Mouse (Mus musculus): ENCODE data around the gene Actr3.
"Not testable (repeated sequence)": the region's sequence is repeated elsewhere in the genome, so short reads cannot be mapped to it uniquely, and the experiment has no call there.

Gene Actr3

GRCm38 (mm10) chr1:125438826-125439225 lies 3.3 kb upstream of the Actr3 start:
- no peak for ATAC-seq (ENCODE audit: low TSS enrichment)

GRCm38 (mm10) chr1:125437927-125438326 lies 2.4 kb upstream of the Actr3 start:
- no peak for ATAC-seq (ENCODE audit: low TSS enrichment)

GRCm38 (mm10) chr1:125437161-125437560 lies 1.6 kb upstream of the Actr3 start:
- no peak for ATAC-seq (ENCODE audit: low TSS enrichment)

GRCm38 (mm10) chr1:125435018-125435368 lies 534 bp downstream of the Actr3 start:
- peak; percentile 22 for ATAC-seq (ENCODE audit: low TSS enrichment)

- peak; percentile 11; the same call in 1 of the 2 replicates for ATAC-seq (ENCODE audit: low TSS enrichment)
Measured at GRCm38 (mm10) chr1:125434485-125435001, 984 bp downstream of the Actr3 start.

GRCm38 (mm10) chr1:125431286-125431685 lies 4.2 kb downstream of the Actr3 start:
- no peak for ATAC-seq (ENCODE audit: low TSS enrichment)

- ATAC-seq (ENCODE audit: low TSS enrichment): no peak
Measured at GRCm38 (mm10) chr1:125430737-125431136, 4.8 kb downstream of the Actr3 start.

GRCm38 (mm10) chr1:125429984-125430383 lies 5.5 kb downstream of the Actr3 start:
- ATAC-seq (ENCODE audit: low TSS enrichment): no peak

- peak; percentile 23; the same call in 1 of the 2 replicates for ATAC-seq (ENCODE audit: low TSS enrichment)
Measured at GRCm38 (mm10) chr1:125428315-125428714, 7.2 kb downstream of the Actr3 start.

- no peak for ATAC-seq (ENCODE audit: low TSS enrichment)
Measured at GRCm38 (mm10) chr1:125426387-125427045, 9.0 kb downstream of the Actr3 start.

GRCm38 (mm10) chr1:125419906-125420305 lies 15.6 kb downstream of the Actr3 start:
- no peak for ATAC-seq (ENCODE audit: low TSS enrichment)

- ATAC-seq (ENCODE audit: low TSS enrichment): no peak
Measured at GRCm38 (mm10) chr1:125418732-125419131, 16.8 kb downstream of the Actr3 start.

- ATAC-seq (ENCODE audit: low TSS enrichment): no peak
Measured at GRCm38 (mm10) chr1:125407220-125407619, 28.3 kb downstream of the Actr3 start.

GRCm38 (mm10) chr1:125395391-125395790 lies 40.1 kb downstream of the Actr3 start:
- no peak for ATAC-seq (ENCODE audit: low TSS enrichment)

- ATAC-seq (ENCODE audit: low TSS enrichment): not testable (repeated sequence)
Measured at GRCm38 (mm10) chr1:125393324-125393723, 42.2 kb downstream of the Actr3 start.

- not testable (repeated sequence) for ATAC-seq (ENCODE audit: low TSS enrichment)
Measured at GRCm38 (mm10) chr1:125390065-125390754, 45.3 kb downstream of the Actr3 start.

GRCm38 (mm10) chr1:125389634-125390033 lies 45.9 kb downstream of the Actr3 start:
- ATAC-seq (ENCODE audit: low TSS enrichment): not testable (repeated sequence)

GRCm38 (mm10) chr1:125388370-125388769 lies 47.2 kb downstream of the Actr3 start:
- no peak for ATAC-seq (ENCODE audit: low TSS enrichment)

- peak; percentile 78; the same call in 1 of the 2 replicates for ATAC-seq (ENCODE audit: low TSS enrichment)
Measured at GRCm38 (mm10) chr1:125386217-125386616, 49.3 kb downstream of the Actr3 start.

- ATAC-seq (ENCODE audit: low TSS enrichment): no peak
Measured at GRCm38 (mm10) chr1:125382622-125383021, 52.9 kb downstream of the Actr3 start.

GRCm38 (mm10) chr1:125378889-125379288 lies 56.6 kb downstream of the Actr3 start:
- ATAC-seq (ENCODE audit: low TSS enrichment): peak; percentile 27

GRCm38 (mm10) chr1:125372855-125373254 lies 62.7 kb downstream of the Actr3 start:
- peak; percentile 91 for ATAC-seq (ENCODE audit: low TSS enrichment)

GRCm38 (mm10) chr1:125370779-125371178 lies 64.7 kb downstream of the Actr3 start:
- ATAC-seq (ENCODE audit: low TSS enrichment): peak; percentile 94

All from frontal cortex, adult (tissue).